Mouse (Mus musculus) CH12.LX (cell line): Measurements from ENCODE around the gene Trir. TPM values are rescaled to one million over a fixed set of nuclear protein-coding genes. Genes with fewer than 3 reads are reported as not detected.

ENCODE experiments used
- DNase-seq: peaks from one replicate; pipeline ENCODE4 v3.0.0-alpha.2; 2013; ENCODE audit errors: extremely low read depth
- H3K27ac ChIP-seq: 2 replicates; pipeline ENCODE4 v1.5.1; 2012; ENCODE audit warnings: low read depth, mild to moderate bottlenecking, control low read depth, moderate library complexity; ENCODE audit not compliant: insufficient read depth
- H3K27me3 ChIP-seq: replicated peaks from 2 replicates; pipeline ENCODE3; 2012; ENCODE audit warnings: inconsistent platforms
- H3K36me3 ChIP-seq, 2 experiments: replicated peaks in 1 of 2; 2 replicates each; pipeline versions ENCODE3 to v1.6.1; 2012; ENCODE audit warnings: inconsistent platforms in 1 of 2, low read length in 1 of 2, mild to moderate bottlenecking in 1 of 2, mixed read lengths in 1 of 2, moderate library complexity in 1 of 2; ENCODE audit not compliant: control insufficient read depth in 1 of 2, insufficient read depth in 1 of 2
- H3K4me1 ChIP-seq, 2 experiments: 2 replicates each; pipeline ENCODE4 v1.6.1; 2012; ENCODE audit warnings: inconsistent platforms in 1 of 2, moderate library complexity in 1 of 2; ENCODE audit not compliant: insufficient read depth in 2 of 2, control insufficient read depth in 1 of 2
- H3K4me2 ChIP-seq: 2 replicates; pipeline ENCODE4 v1.6.1; 2012; ENCODE audit warnings: low read depth, mild to moderate bottlenecking, control low read depth; ENCODE audit not compliant: poor library complexity, insufficient read depth, severe bottlenecking
- H3K4me3 ChIP-seq, 3 experiments: fragments of 150-350 bp in 1 of 3; sonication (generic) in 1 of 3; replicated peaks in 1 of 3; 2 replicates each; pipeline versions ENCODE3 to v1.5.1; 2011 to 2012; ENCODE audit warnings: low read depth in 2 of 3, low read length in 2 of 3, mild to moderate bottlenecking in 2 of 3, moderate library complexity in 2 of 3, control low read depth in 1 of 3, improper control_type of control experiment in 1 of 3, inconsistent platforms in 1 of 3, mixed read lengths in 1 of 3; ENCODE audit not compliant: poor library complexity in 1 of 3
- H3K79me2 ChIP-seq: replicated peaks from 2 replicates; pipeline ENCODE4 v1.6.1; 2012; ENCODE audit warnings: mild to moderate bottlenecking, moderate library complexity; ENCODE audit not compliant: control insufficient read depth, poor library complexity, insufficient read depth, severe bottlenecking; ENCODE audit errors: extremely low read depth
- H3K9ac ChIP-seq: 2 replicates; pipeline ENCODE4 v1.6.1; 2012; ENCODE audit warnings: low read depth, mild to moderate bottlenecking, control low read depth, moderate library complexity; ENCODE audit not compliant: insufficient read depth
- H3K9me3 ChIP-seq: replicated peaks from 2 replicates; pipeline ENCODE3; 2012; ENCODE audit warnings: low read length, inconsistent platforms, mixed read lengths
- BHLHE40 ChIP-seq: IDR thresholded peaks from 2 replicates; pipeline ENCODE4 v1.6.1; 2011; ENCODE audit warnings: mild to moderate bottlenecking, low read depth, low read length, improper control_type of control experiment
- CHD1 ChIP-seq: IDR thresholded peaks from 2 replicates; pipeline ENCODE4 v1.6.1; 2012; ENCODE audit warnings: low read depth, low read length, improper control_type of control experiment, inconsistent platforms
- CHD2 ChIP-seq: IDR thresholded peaks from 2 replicates; pipeline ENCODE4 v1.6.1; 2011; ENCODE audit warnings: low read length, improper control_type of control experiment
- CTCF ChIP-seq, 2 experiments: IDR thresholded peaks in 1 of 2; conservative IDR thresholded peaks in 1 of 2; 2 replicates each; pipeline ENCODE4 v1.5.1; 2011 to 2012; ENCODE audit warnings: low read depth in 2 of 2, low read length in 2 of 2, improper control_type of control experiment in 1 of 2, inconsistent platforms in 1 of 2, mild to moderate bottlenecking in 1 of 2, moderate library complexity in 1 of 2
- E2F4 ChIP-seq: IDR thresholded peaks from 2 replicates; pipeline ENCODE4 v1.6.1; 2011; ENCODE audit warnings: low read depth, low read length, improper control_type of control experiment; ENCODE audit not compliant: insufficient replicate concordance
- ELF1 ChIP-seq: IDR thresholded peaks from 2 replicates; pipeline ENCODE4 v1.6.1; 2014; ENCODE audit warnings: low read depth, mild to moderate bottlenecking, inconsistent platforms, low read length, improper control_type of control experiment
- EP300 ChIP-seq: IDR thresholded peaks from 2 replicates; pipeline ENCODE4 v1.6.1; 2011; ENCODE audit warnings: low read length, improper control_type of control experiment
- ETS1 ChIP-seq: conservative IDR thresholded peaks from 2 replicates; pipeline ENCODE4 v1.6.1; 2012; ENCODE audit warnings: low read depth, mild to moderate bottlenecking, inconsistent platforms, low read length, improper control_type of control experiment, moderate library complexity
- GABPA ChIP-seq: IDR thresholded peaks from 2 replicates; pipeline ENCODE4 v1.6.1; 2012; ENCODE audit warnings: low read depth, low read length, improper control_type of control experiment, inconsistent platforms; ENCODE audit not compliant: insufficient replicate concordance
- JUND ChIP-seq: conservative IDR thresholded peaks from 2 replicates; pipeline ENCODE4 v1.6.1; 2011; ENCODE audit warnings: low read depth, low read length, improper control_type of control experiment
- MAFK ChIP-seq: IDR thresholded peaks from 2 replicates; pipeline ENCODE4 v1.6.1; 2011; ENCODE audit warnings: low read length, improper control_type of control experiment; ENCODE audit not compliant: insufficient replicate concordance
- MAX ChIP-seq: IDR thresholded peaks from 2 replicates; pipeline ENCODE4 v1.6.1; 2011; ENCODE audit warnings: low read length, improper control_type of control experiment
- MAZ ChIP-seq: IDR thresholded peaks from 2 replicates; pipeline ENCODE4 v1.6.1; 2012; ENCODE audit warnings: low read depth, mild to moderate bottlenecking, inconsistent platforms, low read length, improper control_type of control experiment, moderate library complexity
- MEF2A ChIP-seq: IDR thresholded peaks from 2 replicates; pipeline ENCODE4 v1.6.1; 2014; ENCODE audit warnings: low read depth, mild to moderate bottlenecking, inconsistent platforms, low read length, improper control_type of control experiment, borderline replicate concordance
- MXI1 ChIP-seq: IDR thresholded peaks from 2 replicates; pipeline ENCODE4 v1.6.1; 2011; ENCODE audit warnings: mild to moderate bottlenecking, low read depth, low read length, improper control_type of control experiment
- MYC ChIP-seq: IDR thresholded peaks from 2 replicates; pipeline ENCODE4 v1.6.1; 2011; ENCODE audit warnings: low read depth, mild to moderate bottlenecking, improper control_type of control experiment, low read length
- NRF1 ChIP-seq: IDR thresholded peaks from 2 replicates; pipeline ENCODE4 v1.6.1; 2014; ENCODE audit warnings: low read depth, mild to moderate bottlenecking, inconsistent platforms, low read length, improper control_type of control experiment, moderate library complexity
- PAX5 ChIP-seq: IDR thresholded peaks from 2 replicates; pipeline ENCODE4 v1.6.1; 2012; ENCODE audit warnings: low read length, inconsistent platforms, mixed read lengths
- POLR2A ChIP-seq: IDR thresholded peaks from 2 replicates; pipeline ENCODE4 v1.6.1; 2011; ENCODE audit warnings: low read depth, mild to moderate bottlenecking, improper control_type of control experiment, low read length
- RAD21 ChIP-seq: IDR thresholded peaks from 2 replicates; pipeline ENCODE4 v1.6.1; 2011; ENCODE audit warnings: low read depth, mild to moderate bottlenecking, low read length, improper control_type of control experiment, moderate library complexity
- RCOR1 ChIP-seq: conservative IDR thresholded peaks from 2 replicates; pipeline ENCODE4 v1.6.1; 2012; ENCODE audit warnings: low read depth, mild to moderate bottlenecking, inconsistent platforms, low read length, improper control_type of control experiment
- SIN3A ChIP-seq: IDR thresholded peaks from 2 replicates; pipeline ENCODE4 v1.6.1; 2012; ENCODE audit warnings: low read length, improper control_type of control experiment, inconsistent platforms
- SMC3 ChIP-seq: IDR thresholded peaks from 2 replicates; pipeline ENCODE4 v1.6.1; 2011; ENCODE audit warnings: low read depth, low read length, improper control_type of control experiment
- TBP ChIP-seq: conservative IDR thresholded peaks from 2 replicates; pipeline ENCODE4 v1.6.1; 2011; ENCODE audit warnings: low read depth, low read length, improper control_type of control experiment
- TCF12 ChIP-seq: IDR thresholded peaks from 2 replicates; pipeline ENCODE4 v1.6.1; 2014; ENCODE audit warnings: low read depth, mild to moderate bottlenecking, inconsistent platforms, low read length, improper control_type of control experiment
- UBTF ChIP-seq: IDR thresholded peaks from 2 replicates; pipeline ENCODE4 v1.6.1; 2012; ENCODE audit warnings: low read depth, mild to moderate bottlenecking, inconsistent platforms, low read length, improper control_type of control experiment, moderate library complexity
- USF2 ChIP-seq: conservative IDR thresholded peaks from 2 replicates; pipeline ENCODE4 v1.6.1; 2011; ENCODE audit warnings: low read depth, low read length, improper control_type of control experiment
- ZC3H11A ChIP-seq: IDR thresholded peaks from 2 replicates; pipeline ENCODE4 v1.6.1; 2012; ENCODE audit warnings: low read depth, mild to moderate bottlenecking, inconsistent platforms, low read length, improper control_type of control experiment
- ZKSCAN1 ChIP-seq: IDR thresholded peaks from 2 replicates; pipeline ENCODE4 v1.6.1; 2012; ENCODE audit warnings: low read depth, inconsistent platforms, low read length, improper control_type of control experiment, borderline replicate concordance
- ZMIZ1 ChIP-seq: IDR thresholded peaks from 2 replicates; pipeline ENCODE4 v1.6.1; 2012; ENCODE audit warnings: low read depth, mild to moderate bottlenecking, inconsistent platforms, low read length, improper control_type of control experiment
- dilution Hi-C: fragments of 300-500 bp; cut with MboI; formaldehyde crosslinking; loops from 2 replicates; pipeline ENCODE4 v1.14.3; 2020; ENCODE audit warnings: low sequenced_read_pairs; ENCODE audit not compliant: extremely low pct_unique_long_range_greater_than_20kb, extremely low pct_ligation_motif_present
- in situ Hi-C: fragments of 300-500 bp; cut with MboI; formaldehyde crosslinking; loops from 3 replicates; pipeline ENCODE4 v1.14.3; 2019; ENCODE audit warnings: low sequenced_read_pairs, low pct_ligation_motif_present, low pct_unique_long_range_greater_than_20kb, mixed read lengths
- polyA plus RNA-seq: library from polyadenylated mRNA; unstranded; fragments of >175 nt; gene quantifications from 2 replicates; pipeline ENCODE4 v1.2.1, GENCODE M21; 2012; ENCODE audit warnings: low read depth; ENCODE audit not compliant: insufficient read length
- total RNA-seq, 2 experiments: library from RNA; depleted of rRNA; stranded (reverse); fragments of 300-350 nt in 1 of 2; fragments of >200 nt in 1 of 2; gene quantifications; 2 replicates each; pipeline ENCODE4 v1.2.3; 2012 to 2014

Trir gene
- total and polyA plus RNA-seq, 3 experiments = 151 to 209 (median 185) TPM

GRCm38 (mm10) chr8:84984294-84985048 lies 42.2 kb upstream of the Trir start:
- in situ Hi-C loops (no loop called here), dilution Hi-C loops (no loop called here)
- peak overlapping the region; percentile 89 for H3K9ac ChIP-seq
- H3K27me3 ChIP-seq = no peaks in the 10 kb centered on the region
- H3K9me3 ChIP-seq = no peaks in the 10 kb centered on the region
- peak overlapping the region; percentile 94 for H3K27ac ChIP-seq
- H3K79me2 ChIP-seq = no peaks in the 10 kb centered on the region
- peak; percentile 62 for DNase-seq
- H3K4me2 ChIP-seq = peak overlapping the region; percentile 90
- H3K4me3 ChIP-seq = peak overlapping the region; percentile 44 to 64 (median 56)
- H3K4me1 ChIP-seq = peaks cover 45 to 69% of the 10 kb centered on the region in 2 experiments
- no peaks in the 10 kb centered on the region for H3K36me3 ChIP-seq
- TF ChIP-seq USF2 (no peak), CTCF (conservative IDR thresholded peaks at IDR 0.05 in 1 of 2, IDR thresholded peaks at IDR 0.05 in 1 of 2; ENCODE audit: low read depth in 2 of 2, low read length in 2 of 2) (no peak), MXI1 (peak; percentile 35; the same call in 1 of the 2 replicates), MAZ (peak; percentile 88), MAFK (no peak), TCF12 (peak; percentile 41; the same call in 1 of the 2 replicates), ELF1 (peak; percentile 85), ETS1 (peak; percentile 46; the same call in 1 of the 2 replicates), POLR2A (0 out of 2 replicates have a peak, but pooled peaks have one; percentile 59), MEF2A (peak; percentile 27; the same call in 1 of the 2 replicates), BHLHE40 (peak; percentile 25; the same call in 1 of the 2 replicates), CHD1 (peak; percentile 8; the same call in 1 of the 2 replicates), PAX5 (no peak), GABPA (no peak), MAX (no peak), CHD2 (peak; percentile 65)

- peak; percentile 81 for DNase-seq
- peaks cover 45 to 68% of the 10 kb centered on the region in 2 experiments for H3K4me1 ChIP-seq
- TF ChIP-seq CTCF (conservative IDR thresholded peaks at IDR 0.05 in 1 of 2, IDR thresholded peaks at IDR 0.05 in 1 of 2; ENCODE audit: low read depth in 2 of 2, low read length in 2 of 2) (no peak), EP300 (peak; percentile 39; the same call in 1 of the 2 replicates), ZMIZ1 (no peak; the same call in 1 of the 2 replicates), MXI1 (no peak), UBTF (no peak), CHD1 (peak; percentile 67), MYC (no peak), SIN3A (no peak), PAX5 (no peak), ETS1 (no peak), ZKSCAN1 (no peak), NRF1 (peak; percentile 22; the same call in 1 of the 2 replicates), RAD21 (no peak), MAX (no peak), SMC3 (no peak), ZC3H11A (no peak), E2F4 (no peak), MEF2A (no peak), TBP (peak; percentile 71; the same call in 1 of the 2 replicates), RCOR1 (no peak), JUND (no peak)
Observed at GRCm38 (mm10) chr8:84985049-84985683, 41.5 kb upstream of the Trir start.

More at GRCm38 (mm10) chr8:84985049-84985683, 41.5 kb upstream of the Trir start:
- dilution Hi-C loops (no loop called here), in situ Hi-C loops (no loop called here)
- no peaks in the 10 kb centered on the region for H3K9me3 ChIP-seq
- no peaks in the 10 kb centered on the region for H3K36me3 ChIP-seq
- H3K27me3 ChIP-seq = no peaks in the 10 kb centered on the region
- peak overlapping the region; percentile 90 for H3K4me2 ChIP-seq
- H3K9ac ChIP-seq = peak overlapping the region; percentile 89
- H3K79me2 ChIP-seq = no peaks in the 10 kb centered on the region
- peak overlapping the region; percentile 44 to 64 (median 56) for H3K4me3 ChIP-seq
- peak overlapping the region; percentile 94 for H3K27ac ChIP-seq
